Mouse (Mus musculus) forelimb bud, embryonic 11.5 days (tissue): ENCODE results near the gene En2.

Source experiments
- DNase-seq: peaks from one replicate; pipeline ENCODE4 v3.0.0-alpha.2; 2012; ENCODE audit warnings: low read depth, low spot score

En2 gene

GRCm38 (mm10) chr5:28159891-28160470, 5.5 kb upstream of the En2 start:
- DNase-seq: no peak

- DNase-seq: no peak
Measured at GRCm38 (mm10) chr5:28161383-28161937, 4.0 kb upstream of the En2 start.

GRCm38 (mm10) chr5:28161938-28162402, 3.5 kb upstream of the En2 start:
- no peak for DNase-seq

GRCm38 (mm10) chr5:28163926-28164325, 1.6 kb upstream of the En2 start:
- no peak for DNase-seq

GRCm38 (mm10) chr5:28166256-28167231, 1.1 kb downstream of the En2 start:
- DNase-seq: no peak

- no peak for DNase-seq
Measured at GRCm38 (mm10) chr5:28167611-28168252, 2.2 kb downstream of the En2 start.

- no peak for DNase-seq
Measured at GRCm38 (mm10) chr5:28168253-28169165, 3.0 kb downstream of the En2 start.

- no peak for DNase-seq
Measured at GRCm38 (mm10) chr5:28169166-28169801, 3.8 kb downstream of the En2 start.

- no peak for DNase-seq
Measured at GRCm38 (mm10) chr5:28170081-28170480, 4.6 kb downstream of the En2 start.

- no peak for DNase-seq
Measured at GRCm38 (mm10) chr5:28170892-28171291, 5.4 kb downstream of the En2 start.

GRCm38 (mm10) chr5:28171667-28172066, 6.2 kb downstream of the En2 start:
- DNase-seq: no peak

GRCm38 (mm10) chr5:28172261-28172920, 6.9 kb downstream of the En2 start:
- DNase-seq: no peak

- no peak for DNase-seq
Measured at GRCm38 (mm10) chr5:28172921-28173670, 7.6 kb downstream of the En2 start.

GRCm38 (mm10) chr5:28173674-28174073, 8.2 kb downstream of the En2 start:
- DNase-seq: no peak

- DNase-seq: no peak
Measured at GRCm38 (mm10) chr5:28174086-28174485, 8.6 kb downstream of the En2 start.

GRCm38 (mm10) chr5:28174876-28175569, 9.5 kb downstream of the En2 start:
- no peak for DNase-seq

GRCm38 (mm10) chr5:28175570-28175919, 10.1 kb downstream of the En2 start:
- no peak for DNase-seq

- DNase-seq: no peak
Measured at GRCm38 (mm10) chr5:28176023-28176422, 10.5 kb downstream of the En2 start.

- DNase-seq: no peak
Measured at GRCm38 (mm10) chr5:28176585-28176984, 11.1 kb downstream of the En2 start.
